Mouse (Mus musculus) midbrain, embryonic 16.5 days (tissue): ENCODE data around the gene Fxn. TPM values are rescaled to one million over a fixed set of nuclear protein-coding genes. Genes with fewer than 3 reads are reported as not detected.

Experiments
- ATAC-seq: fragments of 200-750 bp; cut with Nextera tagmentation; 2 replicates; pipeline ENCODE4 v1.8.0; 2017; ENCODE audit warnings: moderate TSS enrichment
- H3K27ac ChIP-seq: fragments of 300-500 bp; sonication (generic); 2 replicates; pipeline ENCODE4 v1.5.1; 2014; ENCODE audit warnings: mild to moderate bottlenecking, low read length, mixed read lengths
- H3K27me3 ChIP-seq: fragments of 300-500 bp; sonication (generic); 2 replicates; pipeline ENCODE4 v1.6.1; 2014; ENCODE audit warnings: low read depth, low read length, mixed read lengths; ENCODE audit not compliant: control insufficient read depth, insufficient read depth
- H3K36me3 ChIP-seq: fragments of 300-500 bp; sonication (generic); 2 replicates; pipeline ENCODE4 v1.6.1; 2014; ENCODE audit warnings: mild to moderate bottlenecking, low read length, moderate library complexity, mixed read lengths; ENCODE audit not compliant: control insufficient read depth, insufficient read depth
- H3K4me1 ChIP-seq: fragments of 300-500 bp; sonication (generic); 2 replicates; pipeline ENCODE4 v1.6.1; 2014; ENCODE audit warnings: mild to moderate bottlenecking, low read length, mixed read lengths; ENCODE audit not compliant: control insufficient read depth, insufficient read depth
- H3K4me2 ChIP-seq: fragments of 300-500 bp; sonication (generic); 2 replicates; pipeline ENCODE4 v1.6.1; 2014; ENCODE audit warnings: mild to moderate bottlenecking, low read length, mixed read lengths
- H3K4me3 ChIP-seq: fragments of 300-500 bp; sonication (generic); 2 replicates; pipeline ENCODE4 v1.5.1; 2014; ENCODE audit warnings: low read depth, mild to moderate bottlenecking, low read length, moderate library complexity, mixed read lengths
- H3K9ac ChIP-seq: fragments of 300-500 bp; sonication (generic); 2 replicates; pipeline ENCODE4 v1.6.1; 2014; ENCODE audit warnings: low read depth, low read length, mixed read lengths
- H3K9me3 ChIP-seq: fragments of 300-500 bp; sonication (generic); replicated peaks from 2 replicates; pipeline ENCODE4 v1.6.1; 2014; ENCODE audit warnings: mild to moderate bottlenecking, low read length, mixed read lengths; ENCODE audit not compliant: control insufficient read depth, poor library complexity, severe bottlenecking
- WGBS: fragments of 180-500 bp; shearing (Covaris S2); extraction: QIAGEN DNeasy Blood & Tissue Kit; methylation state at CpG from one replicate; pipeline ENCODE4 v1.1.7; 2014; 5-methylcytosine and 5-hydroxymethylcytosine counted together
- polyA plus RNA-seq: library from polyadenylated mRNA; unstranded; fragments of >200 nt; fragmentation: Nextera tagmentation; extraction: Ambion mirVana; gene quantifications from 2 replicates; pipeline ENCODE4 v1.2.1, GENCODE M21; 2015

Fxn gene
- 35.1 and 39.2 TPM in 2 replicates for polyA plus RNA-seq

GRCm38 (mm10) chr19:24280601-24281228 lies at the start of gene Fxn:
Gene Fxn (minus strand): TSS chr19:24280605.
- ATAC-seq, result peak; percentile 95
- WGBS, result under 1% methylated on average over 13 of the region's 22 CpGs
- Histone ChIP-seq H3K9me3 (no peaks in the 10 kb centered on the region), H3K27me3 (no peaks in the 10 kb centered on the region), H3K27ac (peak within 1 kb of the TSS; percentile 84), H3K36me3 (no peaks in the 10 kb centered on the region), H3K4me2 (peak within 1 kb of the TSS; percentile 96), H3K4me1 (peaks cover 8% of the 10 kb centered on the region), H3K4me3 (peak within 1 kb of the TSS; percentile 64), H3K9ac (peak within 1 kb of the TSS; percentile 80)

DNA sequence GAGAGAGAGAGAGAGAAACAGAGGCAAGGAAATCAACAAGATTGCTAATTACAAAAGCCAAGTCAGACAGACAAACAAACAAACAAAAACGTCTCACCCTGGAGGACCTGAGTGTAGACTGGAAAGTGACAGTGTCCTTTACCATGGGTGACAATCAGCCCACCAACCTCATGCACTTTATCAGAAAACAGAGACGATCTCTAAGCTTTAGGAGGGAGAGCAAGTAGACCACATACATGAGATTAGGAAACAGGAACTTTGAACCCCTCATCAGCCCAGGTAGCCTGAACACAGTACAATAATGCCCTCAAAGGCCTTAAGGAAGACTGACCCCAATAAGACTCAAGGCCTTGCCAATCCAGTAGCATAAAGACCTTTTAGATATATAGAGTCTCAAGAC lies 47.5 kb upstream of the Fxn start:
- no peak overlapping the region for H3K4me3 ChIP-seq
- H3K27me3 ChIP-seq, result no peaks in the 10 kb centered on the region
- H3K9me3 ChIP-seq, result no peaks in the 10 kb centered on the region
- no peak for ATAC-seq
- no peaks in the 10 kb centered on the region for H3K36me3 ChIP-seq
- 86% methylated on average over 2 of the region's 2 CpGs for WGBS
- H3K4me1 ChIP-seq, result peaks cover 4% of the 10 kb centered on the region; the same call in 1 of the 2 replicates
- no peak overlapping the region for H3K9ac ChIP-seq
- H3K27ac ChIP-seq, result no peak overlapping the region
- no peak overlapping the region for H3K4me2 ChIP-seq

DNA sequence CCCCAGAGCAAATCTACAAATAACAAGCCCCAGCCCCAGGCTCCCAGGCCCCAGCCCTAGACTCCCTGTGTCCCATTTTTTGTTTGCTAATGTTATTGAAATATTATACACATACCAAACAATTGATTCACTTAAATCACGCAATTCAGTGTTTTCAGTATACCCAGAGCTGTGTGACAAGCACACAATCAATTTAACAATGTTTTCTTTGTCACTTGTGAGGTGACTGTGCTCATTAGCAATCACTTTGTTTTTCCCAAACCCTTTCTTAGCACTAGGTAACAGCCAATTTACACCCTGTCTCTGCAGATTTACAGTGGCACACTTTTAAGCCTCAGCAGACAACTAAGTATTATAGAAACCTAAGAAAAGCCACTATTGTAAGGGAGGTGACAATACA lies 46.6 kb upstream of the Fxn start:
- ATAC-seq, result no peak
- Histone ChIP-seq H3K4me2 (no peak overlapping the region), H3K36me3 (no peaks in the 10 kb centered on the region), H3K9me3 (no peaks in the 10 kb centered on the region), H3K4me3 (no peak overlapping the region), H3K27me3 (no peaks in the 10 kb centered on the region), H3K9ac (no peak overlapping the region), H3K4me1 (peaks cover 4% of the 10 kb centered on the region; the same call in 1 of the 2 replicates), H3K27ac (no peak overlapping the region)
- 50% methylated on average over 1 of the region's 1 CpGs for WGBS

- Histone ChIP-seq H3K9ac (no peak overlapping the region), H3K27ac (no peak overlapping the region), H3K27me3 (no peaks in the 10 kb centered on the region), H3K4me2 (no peak overlapping the region), H3K4me1 (peaks cover 4% of the 10 kb centered on the region; the same call in 1 of the 2 replicates), H3K4me3 (no peak overlapping the region), H3K36me3 (no peaks in the 10 kb centered on the region), H3K9me3 (no peaks in the 10 kb centered on the region)
- 87% methylated on average over 6 of the region's 6 CpGs for WGBS
- ATAC-seq, result no peak
These were observed 45.3 kb upstream of the Fxn start for GRCm38 (mm10) chr19:24325692-24326091.

GRCm38 (mm10) chr19:24323841-24324613 lies 43.6 kb upstream of the Fxn start:
- no peak overlapping the region for H3K27ac ChIP-seq
- 31% methylated on average over 10 of the region's 10 CpGs for WGBS
- H3K36me3 ChIP-seq, result no peaks in the 10 kb centered on the region
- H3K27me3 ChIP-seq, result no peaks in the 10 kb centered on the region
- no peak overlapping the region for H3K4me2 ChIP-seq
- no peak overlapping the region for H3K9ac ChIP-seq
- no peak overlapping the region for H3K4me3 ChIP-seq
- peaks cover 4% of the 10 kb centered on the region; the same call in 1 of the 2 replicates for H3K4me1 ChIP-seq
- no peak for ATAC-seq
- no peaks in the 10 kb centered on the region for H3K9me3 ChIP-seq

DNA sequence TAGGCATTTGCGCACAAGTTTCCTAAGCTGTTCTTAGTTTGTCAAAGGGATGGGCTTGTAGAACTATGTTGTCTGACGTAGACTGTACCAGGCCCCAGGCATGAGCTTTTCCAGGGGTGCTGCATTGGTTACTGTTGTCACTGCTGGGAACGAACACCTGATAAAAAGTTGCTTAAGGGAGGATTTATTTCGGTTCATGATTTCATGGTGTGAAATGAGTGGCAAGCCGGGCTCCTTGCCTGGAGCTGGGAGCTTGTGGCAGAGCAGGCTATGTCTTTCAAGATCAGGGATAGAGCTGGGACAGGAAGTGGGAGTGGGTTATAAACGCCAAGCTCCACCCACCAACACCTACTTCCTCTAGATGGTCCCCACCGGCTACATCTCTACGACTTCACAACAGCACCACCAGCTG lies 41.5 kb upstream of the Fxn start:
- H3K27ac ChIP-seq, result no peak overlapping the region
- no peak overlapping the region for H3K4me3 ChIP-seq
- H3K4me1 ChIP-seq, result peaks cover 4% of the 10 kb centered on the region; the same call in 1 of the 2 replicates
- no peak overlapping the region for H3K4me2 ChIP-seq
- no peaks in the 10 kb centered on the region for H3K9me3 ChIP-seq
- no peak for ATAC-seq
- no peak overlapping the region for H3K9ac ChIP-seq
- H3K27me3 ChIP-seq, result no peaks in the 10 kb centered on the region
- H3K36me3 ChIP-seq, result no peaks in the 10 kb centered on the region
- 88% methylated on average over 8 of the region's 8 CpGs for whole genome bisulfite sequencing

GRCm38 (mm10) chr19:24321211-24321899 lies 41.0 kb upstream of the Fxn start:
- H3K9ac ChIP-seq, result no peak overlapping the region
- no peak for ATAC-seq
- H3K9me3 ChIP-seq, result no peaks in the 10 kb centered on the region
- H3K4me3 ChIP-seq, result no peak overlapping the region
- no peaks in the 10 kb centered on the region for H3K36me3 ChIP-seq
- 89% methylated on average over 6 of the region's 6 CpGs for WGBS
- no peak overlapping the region for H3K27ac ChIP-seq
- peaks cover 4% of the 10 kb centered on the region; the same call in 1 of the 2 replicates for H3K4me1 ChIP-seq
- no peaks in the 10 kb centered on the region for H3K27me3 ChIP-seq
- H3K4me2 ChIP-seq, result no peak overlapping the region

DNA sequence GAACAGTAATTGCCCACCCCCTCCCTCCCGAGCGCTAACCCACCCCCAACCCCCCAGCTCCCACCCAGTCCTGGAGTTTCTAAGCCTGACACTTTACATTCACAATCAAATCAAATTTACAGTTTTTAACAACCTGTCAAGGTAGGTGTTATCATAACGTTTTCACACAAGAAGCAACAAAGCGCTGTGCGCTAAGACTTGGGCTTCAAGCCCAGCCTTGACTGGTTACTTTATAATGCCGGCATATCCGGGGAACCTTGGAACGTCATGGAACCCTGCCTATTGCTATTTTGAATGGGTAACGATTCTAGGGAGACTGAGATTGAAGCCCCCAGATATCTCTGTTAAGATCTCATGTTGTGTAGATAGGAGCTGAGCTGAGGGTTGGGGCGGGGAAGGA lies 37.8 kb upstream of the Fxn start:
- Histone ChIP-seq H3K27me3 (no peaks in the 10 kb centered on the region), H3K9ac (no peak overlapping the region), H3K4me1 (0 out of 2 replicates have a peak, but pooled peaks cover 1% of the 10 kb centered on the region), H3K4me3 (no peak overlapping the region), H3K27ac (no peak overlapping the region), H3K36me3 (no peaks in the 10 kb centered on the region), H3K4me2 (no peak overlapping the region), H3K9me3 (no peaks in the 10 kb centered on the region)
- 84% methylated on average over 10 of the region's 10 CpGs for WGBS
- ATAC-seq, result no peak
